Mouse (Mus musculus): Measurements from ENCODE around the gene Cma1. TPM values are rescaled to one million over a fixed set of nuclear protein-coding genes. Genes with fewer than 3 reads are reported as not detected.

Gene Cma1
- polyA plus RNA-seq, 1 experiment from 2014 or later: 0.60 TPM

- WGBS: 85% methylated on average over 12 of the region's 12 CpGs
- DNase-seq (ENCODE audit: low spot score): no peak
Measured at GRCm38 (mm10) chr14:55929263-55929997, 15.0 kb downstream of the Cma1 start.

GRCm38 (mm10) chr14:55926847-55927246 lies 17.6 kb downstream of the Cma1 start:
- H3K4me2 ChIP-seq (replicated peaks): no peak overlapping the region
- H3K9ac ChIP-seq: no peak overlapping the region
- 88% methylated on average over 4 of the region's 4 CpGs for WGBS
- ATAC-seq (ENCODE audit: low FRiP score): no peak
- no peaks in the 10 kb centered on the region for H3K4me1 ChIP-seq (replicated peaks; ENCODE audit: control insufficient read depth, insufficient read depth, low read length)
- H3K27ac ChIP-seq: no peak overlapping the region
- H3K4me3 ChIP-seq (replicated peaks; ENCODE audit: low read length): no peak overlapping the region
- no peak for DNase-seq (ENCODE audit: low spot score)
- H3K36me3 ChIP-seq (replicated peaks; ENCODE audit: control insufficient read depth, insufficient read depth): no peaks in the 10 kb centered on the region
- no peaks in the 10 kb centered on the region for H3K9me3 ChIP-seq (ENCODE audit: control insufficient read depth, low read length)
- no peaks in the 10 kb centered on the region for H3K27me3 ChIP-seq (ENCODE audit: control insufficient read depth, insufficient read depth, low read length)

More at GRCm38 (mm10) chr14:55929263-55929997, 15.0 kb downstream of the Cma1 start:
- no peak overlapping the region for H3K4me3 ChIP-seq (replicated peaks; ENCODE audit: low read length)
- ATAC-seq (ENCODE audit: low FRiP score): no peak
- no peak overlapping the region for H3K9ac ChIP-seq
- H3K27me3 ChIP-seq (ENCODE audit: control insufficient read depth, insufficient read depth, low read length): no peaks in the 10 kb centered on the region
- H3K36me3 ChIP-seq (replicated peaks; ENCODE audit: control insufficient read depth, insufficient read depth): no peaks in the 10 kb centered on the region
- H3K4me2 ChIP-seq (replicated peaks): no peak overlapping the region
- H3K4me1 ChIP-seq (replicated peaks; ENCODE audit: control insufficient read depth, insufficient read depth, low read length): no peaks in the 10 kb centered on the region
- no peaks in the 10 kb centered on the region for H3K9me3 ChIP-seq (ENCODE audit: control insufficient read depth, low read length)
- H3K27ac ChIP-seq: no peak overlapping the region

- Histone ChIP-seq H3K4me3 (replicated peaks; ENCODE audit: low read length) (no peak overlapping the region), H3K9me3 (ENCODE audit: control insufficient read depth, low read length) (no peaks in the 10 kb centered on the region), H3K4me2 (replicated peaks) (no peak overlapping the region), H3K27ac (no peak overlapping the region), H3K36me3 (replicated peaks; ENCODE audit: control insufficient read depth, insufficient read depth) (no peaks in the 10 kb centered on the region), H3K9ac (no peak overlapping the region), H3K27me3 (ENCODE audit: control insufficient read depth, insufficient read depth, low read length) (no peaks in the 10 kb centered on the region), H3K4me1 (replicated peaks; ENCODE audit: control insufficient read depth, insufficient read depth, low read length) (no peaks in the 10 kb centered on the region)
- WGBS: 87% methylated on average over 7 of the region's 7 CpGs
- ATAC-seq (ENCODE audit: low FRiP score): no peak
- no peak for DNase-seq (ENCODE audit: low spot score)
Measured at GRCm38 (mm10) chr14:55922475-55923232, 21.8 kb downstream of the Cma1 start.

- ATAC-seq (ENCODE audit: low FRiP score): peak; percentile 89
- H3K27ac ChIP-seq: no peak overlapping the region
- H3K9ac ChIP-seq: no peak overlapping the region
- H3K9me3 ChIP-seq (ENCODE audit: control insufficient read depth, low read length): no peaks in the 10 kb centered on the region; the same call in 1 of the 2 replicates
- 41% methylated on average over 14 of the region's 14 CpGs for WGBS
- H3K4me1 ChIP-seq (replicated peaks; ENCODE audit: control insufficient read depth, insufficient read depth, low read length): no peaks in the 10 kb centered on the region
- DNase-seq (ENCODE audit: low spot score): peak; percentile 95
- H3K4me3 ChIP-seq (replicated peaks; ENCODE audit: low read length): no peak overlapping the region
- peak overlapping the region; percentile 19 for H3K4me2 ChIP-seq (replicated peaks)
- H3K36me3 ChIP-seq (replicated peaks; ENCODE audit: control insufficient read depth, insufficient read depth): no peaks in the 10 kb centered on the region
- H3K27me3 ChIP-seq (ENCODE audit: control insufficient read depth, insufficient read depth, low read length): no peaks in the 10 kb centered on the region
Measured at GRCm38 (mm10) chr14:55918240-55919082, 26.0 kb downstream of the Cma1 start.

GRCm38 (mm10) chr14:55913406-55913805 lies 31.1 kb downstream of the Cma1 start:
- H3K4me3 ChIP-seq (replicated peaks; ENCODE audit: low read length): no peak overlapping the region
- H3K9ac ChIP-seq: no peak overlapping the region
- no peak for DNase-seq (ENCODE audit: low spot score)
- no peaks in the 10 kb centered on the region for H3K27me3 ChIP-seq (ENCODE audit: control insufficient read depth, insufficient read depth, low read length)
- ATAC-seq (ENCODE audit: low FRiP score): no peak
- no peaks in the 10 kb centered on the region for H3K4me1 ChIP-seq (replicated peaks; ENCODE audit: control insufficient read depth, insufficient read depth, low read length)
- no peaks in the 10 kb centered on the region for H3K36me3 ChIP-seq (replicated peaks; ENCODE audit: control insufficient read depth, insufficient read depth)
- H3K27ac ChIP-seq: no peak overlapping the region
- 52% methylated on average over 4 of the region's 4 CpGs for WGBS
- no peaks in the 10 kb centered on the region; the same call in 1 of the 2 replicates for H3K9me3 ChIP-seq (ENCODE audit: control insufficient read depth, low read length)
- no peak overlapping the region for H3K4me2 ChIP-seq (replicated peaks)

- Histone ChIP-seq H3K4me1 (replicated peaks; ENCODE audit: control insufficient read depth, insufficient read depth, low read length) (peaks cover 6% of the 10 kb centered on the region), H3K4me2 (replicated peaks) (no peak overlapping the region), H3K27ac (no peak overlapping the region), H3K4me3 (replicated peaks; ENCODE audit: low read length) (no peak overlapping the region), H3K9ac (no peak overlapping the region), H3K36me3 (replicated peaks; ENCODE audit: control insufficient read depth, insufficient read depth) (no peaks in the 10 kb centered on the region), H3K27me3 (ENCODE audit: control insufficient read depth, insufficient read depth, low read length) (no peaks in the 10 kb centered on the region), H3K9me3 (ENCODE audit: control insufficient read depth, low read length) (no peaks in the 10 kb centered on the region)
- DNase-seq (ENCODE audit: low spot score) (no peak), ATAC-seq (ENCODE audit: low FRiP score) (no peak)
- WGBS: 50% methylated on average over 1 of the region's 1 CpGs
Measured at GRCm38 (mm10) chr14:55905518-55905917, 39.0 kb downstream of the Cma1 start.

GRCm38 (mm10) chr14:55900414-55900755 lies 44.1 kb downstream of the Cma1 start:
- Histone ChIP-seq H3K36me3 (replicated peaks; ENCODE audit: control insufficient read depth, insufficient read depth) (peaks cover 30% of the 10 kb centered on the region), H3K27me3 (ENCODE audit: control insufficient read depth, insufficient read depth, low read length) (no peaks in the 10 kb centered on the region), H3K4me3 (replicated peaks; ENCODE audit: low read length) (peak overlapping the region; percentile 60), H3K9me3 (ENCODE audit: control insufficient read depth, low read length) (no peaks in the 10 kb centered on the region), H3K4me2 (replicated peaks) (peak overlapping the region; percentile 93), H3K27ac (peak overlapping the region; percentile 84), H3K9ac (peak overlapping the region; percentile 85), H3K4me1 (replicated peaks; ENCODE audit: control insufficient read depth, insufficient read depth, low read length) (peaks cover 13% of the 10 kb centered on the region)
- no peak for DNase-seq (ENCODE audit: low spot score)
- ATAC-seq (ENCODE audit: low FRiP score): peak; percentile 63; the same call in 1 of the 2 replicates
- 9% methylated on average over 12 of the region's 12 CpGs for WGBS

- DNase-seq (ENCODE audit: low spot score) (peak; percentile 92), ATAC-seq (ENCODE audit: low FRiP score) (peak; percentile 96)
- no peaks in the 10 kb centered on the region for H3K9me3 ChIP-seq (ENCODE audit: control insufficient read depth, low read length)
- H3K4me3 ChIP-seq (replicated peaks; ENCODE audit: low read length): peak within 1 kb of the TSS; percentile 60
- peak within 1 kb of the TSS; percentile 85 for H3K9ac ChIP-seq
- peaks cover 13% of the 10 kb centered on the region for H3K4me1 ChIP-seq (replicated peaks; ENCODE audit: control insufficient read depth, insufficient read depth, low read length)
- no peaks in the 10 kb centered on the region for H3K27me3 ChIP-seq (ENCODE audit: control insufficient read depth, insufficient read depth, low read length)
- H3K36me3 ChIP-seq (replicated peaks; ENCODE audit: control insufficient read depth, insufficient read depth): peaks cover 35% of the 10 kb centered on the region
- 3% methylated on average over 39 of the region's 39 CpGs for WGBS
- H3K27ac ChIP-seq: peak within 1 kb of the TSS; percentile 84
- H3K4me2 ChIP-seq (replicated peaks): peak within 1 kb of the TSS; percentile 93
Measured at GRCm38 (mm10) chr14:55899701-55900413, 44.6 kb downstream of the Cma1 start, which contains the start of gene Sdr39u1. Sdr39u1 (minus strand) TSS chr14:55900293.

Data from hindbrain, embryonic 14.5 days (tissue).